Mouse (Mus musculus) urinary bladder, adult 2 months (tissue): ENCODE data around the gene Foxb1. TPM values are rescaled to one million over a fixed set of nuclear protein-coding genes. Genes with fewer than 3 reads are reported as not detected.
A peak's percentile ranks its signal among the peaks of the same experiment; 100 is the strongest.

ENCODE experiments used
- DNase-seq: peaks from one replicate; pipeline ENCODE4 v3.0.0; 2022; ENCODE audit warnings: low spot score
- polyA plus RNA-seq: library from polyadenylated mRNA; depleted of rRNA; stranded (reverse); fragments of >200 nt; gene quantifications from 2 replicates; pipeline ENCODE4 v1.2.3, GENCODE M21; 2012; rRNA removed

Foxb1 gene
- not detected in 2 replicates for polyA plus RNA-seq

DNA sequence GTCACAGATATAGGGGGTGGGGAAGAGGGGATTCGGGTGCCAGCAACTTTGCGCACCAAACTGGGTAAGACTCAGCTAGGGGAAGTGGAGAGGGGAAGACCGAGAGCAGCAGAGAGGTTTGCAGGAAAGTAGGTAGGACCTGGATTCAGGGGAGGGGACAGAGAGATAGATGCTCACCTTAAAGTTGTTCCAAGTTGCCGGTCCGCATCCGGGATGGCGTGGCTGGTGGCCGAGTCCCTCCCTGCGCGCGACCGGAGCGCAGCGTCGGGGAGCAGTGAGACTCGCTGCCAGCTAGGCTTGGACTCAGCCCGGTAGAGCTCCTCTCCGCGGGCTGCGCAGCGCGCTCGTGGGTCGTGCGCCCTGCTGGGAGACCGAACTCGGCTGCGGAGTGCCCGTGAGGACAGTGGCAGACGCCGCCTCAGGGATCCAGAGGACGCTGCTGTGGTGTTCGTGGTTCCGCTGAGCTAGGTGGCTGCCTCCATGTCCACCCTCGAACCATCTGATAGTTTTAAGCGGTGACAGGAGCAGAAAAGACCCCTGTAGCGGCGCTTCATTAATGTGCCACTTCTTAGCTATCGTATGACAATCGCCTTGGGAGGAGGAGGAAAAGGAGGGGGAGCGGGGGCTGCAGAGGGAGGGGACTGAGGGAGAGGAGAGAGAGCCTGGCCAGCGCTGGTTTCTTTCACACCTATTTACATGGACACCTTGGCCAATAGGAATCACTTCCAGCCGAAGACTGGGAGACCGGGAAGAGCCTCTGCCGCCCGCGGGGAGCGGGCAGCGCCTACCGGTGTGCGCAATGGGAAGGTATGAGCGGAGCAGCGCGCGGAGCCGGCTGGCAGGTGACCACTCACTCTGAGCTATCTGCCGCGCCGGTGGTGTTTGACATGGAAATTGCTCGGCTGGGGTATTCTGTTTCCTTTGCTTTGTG is at the start of gene Foxb1:
TSS of gene Foxb1 (minus strand) at position 570 of the 931 bp plus-strand sequence.
- DNase-seq, result no peak

DNA sequence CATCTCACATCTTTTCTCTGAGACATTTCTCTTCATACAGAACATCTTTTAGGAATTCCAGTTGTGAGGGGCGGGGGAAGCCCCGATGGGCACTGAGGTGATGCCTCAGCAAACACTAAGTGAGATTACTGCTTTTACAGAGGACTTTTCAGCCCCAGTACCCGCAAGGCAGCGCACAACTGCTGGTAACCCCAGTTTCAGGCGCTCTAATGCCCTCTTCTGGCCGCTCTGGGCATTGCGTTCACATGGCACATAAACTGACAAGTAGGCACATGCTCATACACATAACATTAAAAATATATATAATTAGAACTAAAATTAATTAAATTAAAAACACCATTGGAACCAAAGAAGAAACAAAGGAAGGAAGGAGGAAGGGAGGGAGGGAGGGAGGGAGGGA is 29.8 kb upstream of the Foxb1 start:
- DNase-seq, result no peak

DNA sequence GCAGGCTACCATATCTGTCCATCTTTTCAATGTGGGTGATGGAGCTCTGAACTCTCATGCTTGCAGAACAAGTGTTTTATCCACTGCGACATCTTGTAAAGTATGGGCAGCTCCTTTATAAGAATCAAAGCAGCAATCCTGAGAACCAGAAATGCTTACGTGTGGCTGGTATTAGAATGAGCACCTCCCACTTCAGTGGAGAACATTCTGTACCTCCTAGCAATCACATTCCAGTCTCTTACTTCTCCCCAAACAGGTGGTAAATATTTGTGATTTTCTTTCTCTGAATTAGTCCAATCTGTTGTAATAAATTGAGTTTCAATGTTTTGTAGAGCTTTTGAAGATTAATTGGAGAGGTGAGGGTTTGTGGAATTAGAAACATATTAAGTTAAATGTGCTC is 19.3 kb upstream of the Foxb1 start:
- no peak for DNase-seq

DNA sequence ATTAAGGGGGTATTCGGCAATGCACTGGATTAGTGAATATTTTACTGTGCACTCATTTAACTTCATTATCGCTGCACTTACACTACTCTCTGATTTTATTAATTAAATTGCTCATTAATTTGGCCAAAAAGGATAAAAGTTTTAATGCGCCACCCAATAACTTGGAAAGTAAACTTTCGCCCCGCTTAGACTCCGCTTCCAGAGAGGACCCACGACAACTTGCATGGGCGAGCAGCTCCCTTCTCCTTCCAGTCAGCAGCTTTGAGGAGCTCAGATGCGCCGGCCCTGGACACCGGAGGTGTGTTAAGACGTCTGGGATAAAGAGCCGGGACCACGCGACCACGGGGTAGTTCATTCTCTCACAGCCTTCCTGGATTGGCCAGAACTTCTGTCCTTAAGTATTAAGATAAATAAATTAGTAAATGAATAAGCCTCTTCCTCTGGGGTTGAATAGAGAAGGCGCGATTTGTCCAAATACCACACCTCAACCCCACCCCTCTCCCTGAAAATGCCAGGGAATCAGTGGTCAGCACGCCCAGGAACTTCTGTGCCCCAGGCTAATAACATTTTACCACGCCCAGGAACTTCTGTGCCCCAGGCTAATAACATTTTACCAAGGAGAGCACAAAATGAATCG is 9.3 kb upstream of the Foxb1 start:
- no peak for DNase-seq

DNA sequence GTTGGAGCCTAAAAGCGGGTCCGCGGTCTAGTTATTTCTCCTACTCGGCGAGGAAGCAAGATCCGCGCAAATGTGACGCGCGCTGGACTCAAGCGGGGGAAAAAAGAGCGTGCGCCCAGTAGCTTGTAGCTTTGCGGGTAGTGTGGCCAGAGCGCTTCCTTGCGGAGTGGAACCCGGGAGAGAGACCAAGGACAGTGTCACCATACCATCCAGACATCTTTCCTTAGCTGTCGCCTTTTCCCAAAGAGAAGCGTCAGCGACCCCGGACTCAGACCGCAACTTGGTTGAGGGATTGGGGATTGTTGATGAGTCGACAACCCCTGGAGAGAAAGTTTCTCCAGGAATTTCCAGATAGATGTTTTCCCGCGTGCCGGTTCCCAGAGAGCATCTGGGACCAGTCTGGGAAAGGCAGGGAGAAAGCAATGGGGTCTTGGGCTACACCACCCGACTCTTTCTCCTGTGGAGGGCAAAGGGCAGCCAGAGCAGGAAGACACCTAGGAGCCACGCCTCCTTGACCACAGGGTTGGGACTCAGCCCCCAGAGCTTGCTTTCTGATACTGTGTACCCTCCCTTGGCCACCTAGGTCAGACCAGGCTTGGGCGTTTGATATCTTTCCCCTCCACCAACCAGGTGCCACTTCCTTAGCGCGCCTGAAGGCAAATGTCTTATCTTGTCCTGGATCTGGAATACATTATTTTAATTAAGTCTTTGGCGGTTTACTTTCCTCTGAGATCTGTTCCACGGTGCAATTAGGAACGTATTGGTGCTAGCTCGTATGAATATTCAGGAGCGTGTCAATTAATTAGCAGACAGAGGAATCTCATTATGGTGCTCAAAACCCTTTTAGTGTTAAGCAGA is 8.6 kb upstream of the Foxb1 start:
- no peak for DNase-seq

DNA sequence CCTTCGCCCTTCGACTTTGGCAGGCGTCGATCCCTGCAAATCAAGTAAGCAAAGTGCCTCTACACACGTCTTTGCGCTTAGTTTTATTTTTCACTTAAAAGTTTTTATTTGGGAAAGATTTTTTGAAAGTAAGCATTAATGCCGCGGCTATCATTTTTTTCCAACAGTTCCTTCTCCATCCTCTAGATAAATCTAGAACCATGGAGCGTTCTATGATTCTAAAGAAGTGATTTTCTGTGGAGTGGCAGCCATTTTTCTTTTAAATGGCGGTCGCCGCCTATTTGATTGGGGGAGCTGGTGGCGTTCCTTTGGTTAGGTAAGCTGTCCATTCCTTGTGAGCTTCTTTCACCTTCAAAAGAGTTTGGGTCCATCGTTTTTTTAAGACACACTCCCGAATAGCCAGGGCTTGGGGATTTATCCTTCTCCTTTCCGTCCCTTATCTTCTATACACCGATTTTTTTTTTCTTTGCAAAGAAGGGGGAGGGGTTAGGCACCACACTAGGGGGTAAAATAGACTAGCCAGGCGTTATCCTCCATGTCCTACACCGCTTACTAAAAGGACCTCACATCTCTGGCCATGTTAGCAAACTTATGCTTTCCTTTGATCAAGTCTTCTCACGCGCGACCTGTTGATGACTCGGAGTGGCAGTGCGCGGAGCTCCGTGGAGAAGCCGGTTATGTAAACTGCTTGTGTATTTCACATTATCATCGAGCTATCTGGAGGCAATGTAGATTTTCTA is 7.6 kb upstream of the Foxb1 start:
- no peak for DNase-seq

DNA sequence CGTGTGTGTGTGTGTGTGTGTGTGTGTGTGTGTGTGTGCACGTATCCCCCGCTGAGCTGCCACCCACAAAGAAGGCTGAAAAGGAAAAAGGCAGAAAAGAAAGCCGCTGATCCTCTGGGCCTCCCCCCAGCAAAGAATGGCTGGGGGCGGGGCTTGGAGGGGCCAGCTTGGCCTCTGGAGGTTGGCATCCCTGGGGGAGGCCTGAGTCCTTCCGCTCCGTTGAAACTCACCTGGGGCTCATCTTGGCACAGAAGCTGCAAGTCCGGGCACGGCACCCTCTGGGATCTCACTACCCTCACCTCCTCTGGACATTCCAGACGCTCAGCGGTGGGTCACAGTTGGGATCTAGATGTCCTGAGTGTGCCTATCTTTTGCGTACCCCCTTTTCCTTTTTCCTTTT is 6.7 kb upstream of the Foxb1 start:
- DNase-seq, result no peak

DNA sequence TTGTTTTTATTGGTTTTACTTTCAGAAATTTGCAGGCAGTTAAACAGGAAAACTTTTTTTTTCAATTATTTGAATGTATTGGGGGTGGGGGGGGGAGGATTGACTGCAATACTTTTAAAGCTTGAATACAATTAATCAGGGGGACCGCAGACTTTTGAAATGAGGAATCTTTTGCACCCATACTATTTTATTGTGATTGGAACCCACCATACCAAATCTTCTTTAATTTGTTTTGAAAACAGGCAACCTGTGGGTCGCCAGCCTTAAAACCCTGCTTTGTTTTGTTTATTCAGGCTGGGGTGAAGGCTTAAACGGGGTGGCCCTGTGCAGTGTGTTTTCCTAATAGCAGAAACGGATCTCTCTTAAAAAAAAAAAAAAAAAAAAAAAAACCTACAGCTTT is 6.2 kb upstream of the Foxb1 start:
- DNase-seq, result no peak

DNA sequence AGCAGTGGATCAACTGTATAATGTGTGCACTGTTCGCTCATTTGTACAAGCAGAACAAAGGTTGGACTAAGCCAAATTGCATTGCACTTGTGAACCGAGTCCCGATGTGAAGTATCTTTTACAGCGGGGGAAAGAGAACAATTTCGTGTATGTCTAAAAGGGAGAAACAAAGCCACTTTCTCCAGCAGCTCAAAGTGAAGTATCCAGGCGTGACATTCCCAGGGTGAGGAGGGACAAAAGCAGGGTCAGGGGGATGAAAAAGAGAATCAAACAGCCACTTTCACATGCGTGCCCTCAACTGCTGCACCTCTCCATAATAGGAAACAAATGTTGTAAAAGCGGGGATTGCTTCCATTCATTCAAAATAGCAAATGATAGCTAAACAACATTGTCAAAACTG is 5.6 kb upstream of the Foxb1 start:
- DNase-seq, result no peak

DNA sequence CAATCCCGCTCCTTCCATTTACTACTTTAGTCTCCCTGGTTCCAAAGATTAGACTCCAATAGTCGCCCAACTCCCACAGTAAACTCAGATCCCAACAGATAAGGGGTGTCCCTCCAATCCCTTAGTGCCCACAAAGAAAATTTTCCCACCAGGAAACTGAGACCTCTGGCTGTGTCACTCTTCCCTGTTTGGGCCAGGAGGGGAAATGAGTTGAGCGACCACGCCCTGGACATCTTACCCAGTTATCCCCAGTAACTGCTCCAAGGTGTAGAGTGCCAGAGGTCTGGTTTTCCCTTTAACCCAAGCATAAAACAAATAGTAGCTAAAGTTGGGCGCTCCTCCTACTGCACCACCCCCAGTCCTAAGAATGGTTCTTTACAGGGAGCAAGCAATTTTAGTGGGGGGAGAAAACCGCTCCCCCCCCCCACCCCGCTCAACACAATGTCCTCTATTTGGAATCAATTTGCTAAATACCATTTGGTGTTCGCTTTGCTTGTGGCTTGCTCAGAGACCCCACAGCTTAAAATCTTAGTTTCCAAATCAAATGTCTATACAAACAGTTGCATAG is 4.8 kb upstream of the Foxb1 start:
- DNase-seq, result no peak

DNA sequence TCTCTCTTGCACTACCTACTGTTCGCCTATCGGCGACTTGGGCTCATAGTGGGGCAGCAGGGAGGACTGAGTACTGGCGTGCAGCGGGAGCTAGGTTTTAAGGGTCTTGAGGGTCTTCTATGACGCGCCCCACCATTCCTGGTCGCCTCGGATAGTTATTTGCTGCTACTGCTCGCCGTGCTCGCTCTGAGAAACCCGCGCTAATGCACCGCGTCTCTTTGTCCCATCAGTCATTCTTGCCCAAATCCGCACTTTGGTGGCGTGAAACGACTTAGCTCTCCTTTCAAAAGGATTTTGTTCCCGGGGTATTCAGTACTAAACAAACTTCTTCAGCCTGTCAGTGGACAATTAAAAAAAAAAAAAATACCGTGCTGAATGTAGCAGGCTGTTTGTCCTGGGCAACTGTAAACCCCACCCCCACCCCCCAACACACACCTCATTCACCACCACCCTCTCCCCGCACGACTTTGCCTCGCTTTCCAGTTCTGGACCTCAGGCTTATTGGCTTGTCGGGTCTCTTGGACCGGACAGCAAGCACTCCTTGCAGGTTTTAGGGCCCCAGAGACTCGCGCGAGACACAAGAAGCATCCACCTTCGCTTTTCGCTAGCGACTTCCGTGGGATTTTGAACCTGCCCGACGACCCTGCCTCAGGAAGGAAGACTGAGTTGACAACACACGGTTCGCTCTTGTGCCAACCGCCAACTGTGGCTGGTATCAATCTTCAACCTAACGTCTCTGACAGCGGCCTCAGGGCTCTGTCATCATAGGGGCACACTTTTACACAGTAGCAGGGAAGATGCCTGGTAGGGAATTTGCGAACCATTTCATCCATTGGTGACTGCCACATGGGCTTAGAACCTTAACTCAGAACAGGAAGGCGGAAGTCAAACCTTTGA is 4.1 kb upstream of the Foxb1 start:
- DNase-seq, result no peak

DNA sequence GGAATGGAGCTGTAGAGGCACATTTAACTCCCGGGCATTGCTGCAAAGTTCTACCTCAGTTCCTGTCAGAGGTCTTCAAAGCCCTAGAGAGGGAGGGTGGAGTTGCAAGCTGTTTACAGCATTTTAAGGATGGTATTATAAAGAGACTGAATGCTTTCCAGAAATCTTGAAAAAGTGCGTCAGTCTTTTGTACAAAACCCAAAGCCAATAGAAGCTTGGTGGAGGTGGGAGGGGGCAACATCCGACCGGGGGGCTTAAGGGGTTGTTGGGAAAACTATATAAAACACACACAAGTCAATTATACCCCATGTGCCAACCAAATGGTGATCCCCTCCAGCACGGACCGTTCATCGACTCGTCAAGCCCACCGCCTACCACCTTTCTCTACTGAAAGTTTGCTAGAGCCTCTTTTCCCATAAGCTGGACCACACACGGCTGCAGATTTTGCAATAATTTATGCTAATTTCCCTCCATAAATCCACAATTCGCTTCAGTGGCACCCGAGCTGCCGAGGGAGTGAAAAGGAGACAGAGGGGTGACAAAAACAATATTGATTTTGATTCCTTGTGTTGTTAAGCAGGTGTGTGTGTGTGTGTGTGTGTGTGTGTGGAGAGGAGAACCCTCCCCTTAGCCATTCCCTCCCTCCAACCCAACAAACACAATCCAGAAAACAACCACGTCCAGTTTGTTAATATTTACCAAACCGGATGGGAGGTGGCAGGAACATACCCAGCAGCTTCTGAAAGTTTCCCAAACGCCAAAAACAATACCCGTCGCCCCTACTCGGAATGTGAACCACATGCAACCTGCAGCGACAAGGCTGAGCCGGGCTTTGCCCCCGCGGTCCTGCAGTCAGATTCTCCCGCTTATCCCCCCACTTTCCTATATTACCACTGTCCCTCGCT is 3.2 kb upstream of the Foxb1 start:
- DNase-seq, result no peak

DNA sequence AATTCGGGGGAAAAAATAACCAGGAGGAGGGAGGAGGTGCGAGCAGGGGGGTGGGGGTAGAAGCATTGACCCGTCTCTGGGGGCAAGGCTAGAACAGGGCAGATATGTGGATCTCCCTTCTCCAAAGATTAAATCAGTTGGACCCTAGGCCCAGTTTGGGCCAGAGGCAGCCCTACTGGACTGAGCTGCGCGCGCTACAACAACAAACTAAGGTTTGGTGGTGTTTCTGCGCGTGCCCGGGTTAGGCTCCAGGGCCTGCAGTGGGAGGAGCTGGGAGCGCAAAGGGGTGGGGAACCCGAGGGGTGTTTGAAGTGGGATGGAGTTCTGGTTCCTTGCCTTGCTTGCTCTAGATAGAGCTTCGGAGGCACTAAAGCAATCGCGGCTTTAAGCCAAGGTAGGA is 2.0 kb upstream of the Foxb1 start:
- DNase-seq, result no peak

DNA sequence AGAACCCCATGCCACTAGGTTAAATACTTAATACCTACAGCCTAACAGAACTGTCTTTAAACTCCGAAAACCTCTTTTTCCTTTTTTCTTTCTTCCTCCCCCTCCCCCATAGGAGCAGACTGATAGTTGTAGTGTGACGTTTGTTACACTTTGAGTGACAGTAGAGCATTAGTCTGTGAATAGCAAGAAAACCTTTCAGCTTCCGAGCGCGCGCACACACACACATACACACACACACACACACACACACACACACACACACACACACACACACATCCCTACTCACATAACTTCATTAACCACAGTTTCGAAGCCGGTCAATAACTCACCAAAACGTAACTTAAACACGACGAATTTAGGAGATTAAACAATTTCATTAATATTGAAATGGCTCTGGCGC is 1.5 kb upstream of the Foxb1 start:
- DNase-seq, result no peak

DNA sequence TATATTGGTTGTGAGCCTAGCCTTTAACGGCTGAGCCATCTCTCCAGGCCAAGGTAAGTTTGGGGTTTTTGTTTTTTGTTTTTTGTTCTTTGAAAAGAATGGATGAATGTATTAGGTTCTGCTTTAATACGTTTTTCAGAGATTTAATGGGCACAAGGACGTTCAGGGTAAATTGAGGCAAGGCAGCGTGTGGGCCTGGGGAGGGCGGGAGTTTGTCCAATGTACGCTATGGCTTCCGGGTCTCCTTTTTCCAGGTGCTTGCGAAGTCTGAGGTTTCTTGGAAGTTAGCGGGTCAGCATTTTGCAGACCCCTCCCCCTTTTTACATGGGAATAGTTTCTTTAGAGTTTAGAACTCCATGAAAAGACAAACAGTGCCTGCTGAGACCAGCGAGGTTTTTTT is 829 bp upstream of the Foxb1 start:
- no peak for DNase-seq

DNA sequence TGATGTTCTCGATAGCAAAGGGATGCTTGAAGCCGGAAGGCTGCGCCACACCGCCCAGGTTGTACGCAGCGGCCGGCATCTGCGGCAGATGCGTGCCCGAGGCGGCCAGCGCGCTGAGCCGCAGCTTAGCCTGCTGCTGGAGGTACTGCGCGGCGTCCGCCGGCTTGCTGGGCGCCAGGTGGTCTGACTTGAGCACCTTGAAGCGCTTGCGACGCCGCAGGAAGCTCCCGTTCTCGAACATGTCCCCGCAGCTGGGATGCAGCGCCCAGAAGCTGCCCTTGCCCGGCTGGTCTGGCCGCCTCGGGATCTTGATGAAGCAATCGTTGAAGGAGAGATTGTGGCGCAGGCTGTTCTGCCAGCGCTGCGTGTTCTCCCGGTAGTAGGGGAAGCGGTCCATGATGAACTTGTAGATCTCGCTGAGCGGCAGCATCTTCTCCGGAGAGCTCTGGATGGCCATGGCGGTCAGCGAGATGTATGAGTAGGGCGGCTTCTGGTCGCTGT is 969 bp downstream of the Foxb1 start:
- peak; percentile 20 for DNase-seq

DNA sequence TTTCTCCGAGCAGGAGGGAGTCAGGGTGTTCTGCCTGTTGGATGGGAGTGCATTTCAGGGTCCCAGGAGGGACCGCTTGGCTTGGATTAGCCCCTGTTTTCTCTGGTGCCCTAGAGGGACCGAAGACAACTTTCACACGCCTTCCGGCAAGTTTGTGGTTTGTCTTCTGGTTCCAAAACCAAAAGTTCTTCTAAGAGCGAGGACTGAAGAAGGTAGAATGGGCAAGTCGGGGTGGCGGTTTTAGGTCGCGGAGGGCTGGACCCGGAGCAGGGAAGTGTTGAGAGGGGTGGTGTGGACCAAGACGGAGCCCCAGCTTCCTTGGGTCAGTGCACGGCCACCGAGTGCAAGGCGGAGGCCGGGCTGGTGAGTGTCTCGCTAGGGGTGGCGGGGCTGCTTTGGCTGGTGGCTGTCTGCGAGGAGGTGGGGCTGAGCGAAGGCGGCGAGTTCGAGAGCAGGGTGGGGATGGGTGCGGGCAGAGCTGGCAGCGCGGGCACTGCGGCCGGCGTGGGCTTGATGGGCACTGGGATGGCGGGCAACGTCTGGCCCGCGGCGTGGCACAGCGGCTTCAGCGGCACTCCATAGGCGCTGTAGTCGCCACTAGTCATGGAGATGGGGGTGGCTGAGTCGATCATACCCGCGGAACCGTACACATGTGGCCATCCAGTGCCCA is 1.7 kb downstream of the Foxb1 start:
- DNase-seq, result no peak

DNA sequence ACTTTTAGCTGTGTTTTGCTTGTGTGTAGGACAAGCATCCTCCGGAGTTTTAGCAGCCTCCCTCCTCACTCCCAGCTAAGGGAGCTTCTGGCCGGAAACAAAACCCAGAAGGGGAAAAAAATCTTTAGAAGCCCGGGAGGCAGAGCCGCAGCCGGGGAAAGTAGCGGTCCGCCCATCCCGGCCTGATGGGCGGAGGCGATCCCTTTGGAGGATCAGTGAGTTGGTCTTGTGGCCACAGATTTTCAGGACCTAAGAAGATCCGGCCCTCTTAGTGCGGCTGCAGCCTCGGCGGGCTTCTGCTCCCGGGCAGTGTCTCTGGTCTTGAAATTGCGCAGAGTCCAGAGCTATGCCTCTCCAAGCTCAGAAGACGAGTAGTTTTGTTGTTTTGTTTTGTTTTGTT is 2.2 kb downstream of the Foxb1 start:
- DNase-seq, result no peak
